Mouse (Mus musculus): ENCODE data around the gene Gm815. TPM values are rescaled to one million over a fixed set of nuclear protein-coding genes. Genes with fewer than 3 reads are reported as not detected.

The Gm815 gene
- polyA plus RNA-seq, 1 experiment from 2014 or later, result not detected

DNA sequence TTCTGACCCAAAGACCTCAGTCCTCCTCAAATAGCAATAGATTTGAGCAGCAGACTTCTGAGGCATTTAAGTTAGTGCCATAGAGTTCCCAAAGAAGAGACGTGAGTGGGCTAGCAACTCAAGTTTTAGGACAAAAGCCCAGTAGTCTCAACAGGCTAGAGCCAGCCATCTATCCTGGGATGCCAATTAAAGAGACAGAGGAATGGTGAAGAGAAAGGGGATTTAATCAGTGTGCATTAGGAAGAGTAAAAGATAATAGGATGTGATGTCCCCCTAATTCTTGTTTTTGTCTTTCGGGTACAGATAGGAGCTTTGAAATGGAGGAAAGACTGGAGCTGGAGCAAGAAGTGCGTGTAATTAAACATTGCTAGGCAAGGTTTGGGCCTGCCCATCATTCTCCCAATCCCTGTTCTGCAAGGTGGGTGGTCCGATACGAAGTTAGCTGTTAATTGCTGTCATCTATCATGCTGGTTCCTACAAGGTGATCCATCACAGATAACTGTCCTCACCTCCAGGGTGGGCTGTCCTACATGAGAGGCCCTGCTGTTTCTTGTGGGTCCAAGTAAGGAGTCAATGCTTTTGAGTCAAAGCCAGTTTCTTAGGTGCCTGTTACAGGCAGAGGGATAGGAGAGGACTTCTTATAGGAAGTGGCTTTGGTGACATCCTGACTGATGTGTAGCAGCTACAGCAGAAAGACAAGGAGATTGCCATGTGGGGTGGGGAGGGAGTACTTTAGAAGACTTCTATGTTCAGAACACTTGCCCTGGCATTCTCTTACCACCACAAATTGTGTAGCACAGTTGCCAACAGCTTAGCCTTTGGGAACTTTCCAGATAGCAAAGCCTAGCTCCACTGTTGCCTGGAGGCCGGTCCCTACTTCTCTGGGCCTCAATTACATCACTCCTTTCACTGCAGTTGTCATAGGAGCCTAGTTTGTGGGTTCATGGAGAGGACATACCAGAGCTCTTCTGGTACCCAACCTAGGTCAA is 44.9 kb downstream of the Gm815 start:
- ATAC-seq, result no peak
- Histone ChIP-seq H3K9me3 (ENCODE audit: control insufficient read depth) (no peaks in the 10 kb centered on the region), H3K27me3 (replicated peaks; ENCODE audit: control insufficient read depth, insufficient read depth, low read length) (no peaks in the 10 kb centered on the region), H3K4me3 (ENCODE audit: low read depth, low read length) (no peak overlapping the region), H3K4me1 (replicated peaks; ENCODE audit: control insufficient read depth, insufficient read depth, low read length) (no peaks in the 10 kb centered on the region), H3K4me2 (replicated peaks; ENCODE audit: low read depth) (no peak overlapping the region), H3K27ac (ENCODE audit: low read depth, low read length) (no peak overlapping the region), H3K9ac (ENCODE audit: low read depth, low read length) (no peak overlapping the region), H3K36me3 (ENCODE audit: control insufficient read depth, insufficient read depth) (no peaks in the 10 kb centered on the region)
- no peak for TF ChIP-seq CTCF (IDR thresholded peaks at IDR 0.05; ENCODE audit: low read depth)
- WGBS, result 57% methylated on average over 6 of the region's 6 CpGs

DNA sequence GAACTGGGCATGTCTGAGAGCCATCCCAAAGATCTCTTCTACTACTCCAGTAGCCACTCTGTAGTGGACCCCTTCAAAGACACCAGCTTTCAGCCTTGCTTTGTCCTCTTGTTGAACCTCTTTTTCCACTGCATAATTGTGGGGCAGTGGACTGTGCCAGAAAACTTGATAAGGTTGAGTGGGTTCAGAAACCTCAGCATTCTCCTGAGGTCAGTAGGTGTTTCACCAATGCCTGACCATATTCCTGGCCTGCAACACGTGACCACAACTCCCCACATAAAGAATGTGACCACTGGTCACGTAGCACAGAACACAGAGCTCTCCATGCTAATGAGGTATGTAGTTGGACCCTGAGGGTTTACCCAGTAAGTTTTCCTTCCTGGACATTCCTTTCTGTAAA is 48.5 kb downstream of the Gm815 start:
- no peaks in the 10 kb centered on the region for H3K4me1 ChIP-seq (replicated peaks; ENCODE audit: control insufficient read depth, insufficient read depth, low read length)
- no peak for ATAC-seq
- no peaks in the 10 kb centered on the region for H3K27me3 ChIP-seq (replicated peaks; ENCODE audit: control insufficient read depth, insufficient read depth, low read length)
- no peak overlapping the region for H3K27ac ChIP-seq (ENCODE audit: low read depth, low read length)
- no peak overlapping the region for H3K4me3 ChIP-seq (ENCODE audit: low read depth, low read length)
- no peak overlapping the region for H3K9ac ChIP-seq (ENCODE audit: low read depth, low read length)
- 78% methylated on average over 2 of the region's 2 CpGs for whole genome bisulfite sequencing
- no peaks in the 10 kb centered on the region for H3K9me3 ChIP-seq (ENCODE audit: control insufficient read depth)
- TF ChIP-seq CTCF (IDR thresholded peaks at IDR 0.05; ENCODE audit: low read depth), result no peak
- H3K36me3 ChIP-seq (ENCODE audit: control insufficient read depth, insufficient read depth), result no peaks in the 10 kb centered on the region
- no peak overlapping the region for H3K4me2 ChIP-seq (replicated peaks; ENCODE audit: low read depth)
